Mouse (Mus musculus) stomach, embryonic 14.5 days (tissue): ENCODE measurements around the gene Ctsr. TPM values are rescaled to one million over a fixed set of nuclear protein-coding genes. Genes with fewer than 3 reads are reported as not detected.
"Not testable (repeated sequence)": the region's sequence is repeated elsewhere in the genome, so short reads cannot be mapped to it uniquely, and the experiment has no call there.

Source experiments
- ATAC-seq: fragments of 200-750 bp; cut with Nextera tagmentation; 2 replicates; pipeline ENCODE4 v1.8.0; 2017; ENCODE audit warnings: low read depth, moderate TSS enrichment; ENCODE audit not compliant: insufficient number of reproducible peaks, insufficient read depth, low FRiP score
- H3K27ac ChIP-seq: fragments of 300-500 bp; sonication (generic); 2 replicates; pipeline ENCODE4 v1.5.1; 2014; ENCODE audit warnings: mild to moderate bottlenecking, low read length, moderate library complexity, mixed read lengths
- H3K27me3 ChIP-seq: fragments of 300-500 bp; sonication (generic); 2 replicates; pipeline ENCODE4 v1.6.1; 2014; ENCODE audit warnings: low read length, control low read depth, mixed read lengths; ENCODE audit not compliant: control insufficient read depth, insufficient read depth
- H3K36me3 ChIP-seq: fragments of 300-500 bp; sonication (generic); 2 replicates; pipeline ENCODE4 v1.6.1; 2014; ENCODE audit warnings: mild to moderate bottlenecking, control low read depth, low read length, moderate library complexity, mixed read lengths; ENCODE audit not compliant: control insufficient read depth, insufficient read depth
- H3K4me1 ChIP-seq: fragments of 300-500 bp; sonication (generic); 2 replicates; pipeline ENCODE4 v1.6.1; 2014; ENCODE audit warnings: low read length, control low read depth, mixed read lengths; ENCODE audit not compliant: control insufficient read depth, insufficient read depth
- H3K4me2 ChIP-seq: fragments of 300-500 bp; sonication (generic); replicated peaks from 2 replicates; pipeline ENCODE4 v1.6.1; 2014; ENCODE audit warnings: low read depth, low read length, control low read depth
- H3K4me3 ChIP-seq: fragments of 300-500 bp; sonication (generic); 2 replicates; pipeline ENCODE4 v1.5.1; 2014; ENCODE audit warnings: low read depth, low read length, control low read depth
- H3K9ac ChIP-seq: fragments of 300-500 bp; sonication (generic); replicated peaks from 2 replicates; pipeline ENCODE4 v1.6.1; 2014; ENCODE audit warnings: low read depth, mild to moderate bottlenecking, control low read depth, low read length, moderate library complexity, mixed read lengths
- H3K9me3 ChIP-seq: fragments of 300-500 bp; sonication (generic); 2 replicates; pipeline ENCODE4 v1.6.1; 2016; ENCODE audit warnings: low read depth, low read length, control low read depth; ENCODE audit not compliant: control insufficient read depth
- WGBS: fragments of 180-500 bp; shearing (Covaris S2); extraction: QIAGEN DNeasy Blood & Tissue Kit; methylation state at CpG from one replicate; pipeline ENCODE4 v1.1.7; 2014; 5-methylcytosine and 5-hydroxymethylcytosine counted together
- polyA plus RNA-seq: library from polyadenylated mRNA; unstranded; fragments of >200 nt; fragmentation: Nextera tagmentation; extraction: Ambion mirVana; gene quantifications from 2 replicates; pipeline ENCODE4 v1.2.1, GENCODE M21; 2014

Gene Ctsr
- not detected in 2 replicates for polyA plus RNA-seq

GRCm38 (mm10) chr13:61164156-61164555 lies at the start of gene Ctsr:
TSS of gene Ctsr (minus strand) at chr13:61164256.
- Histone ChIP-seq H3K27ac (no peak within 1 kb of the TSS), H3K4me1 (no peaks in the 10 kb centered on the region), H3K27me3 (no peaks in the 10 kb centered on the region), H3K4me3 (no peak within 1 kb of the TSS), H3K4me2 (no peak within 1 kb of the TSS), H3K36me3 (no peaks in the 10 kb centered on the region), H3K9ac (no peak within 1 kb of the TSS), H3K9me3 (no peaks in the 10 kb centered on the region; the same call in 1 of the 2 replicates)
- 77% methylated on average over 1 of the region's 1 CpGs for WGBS
- ATAC-seq: no peak

DNA sequence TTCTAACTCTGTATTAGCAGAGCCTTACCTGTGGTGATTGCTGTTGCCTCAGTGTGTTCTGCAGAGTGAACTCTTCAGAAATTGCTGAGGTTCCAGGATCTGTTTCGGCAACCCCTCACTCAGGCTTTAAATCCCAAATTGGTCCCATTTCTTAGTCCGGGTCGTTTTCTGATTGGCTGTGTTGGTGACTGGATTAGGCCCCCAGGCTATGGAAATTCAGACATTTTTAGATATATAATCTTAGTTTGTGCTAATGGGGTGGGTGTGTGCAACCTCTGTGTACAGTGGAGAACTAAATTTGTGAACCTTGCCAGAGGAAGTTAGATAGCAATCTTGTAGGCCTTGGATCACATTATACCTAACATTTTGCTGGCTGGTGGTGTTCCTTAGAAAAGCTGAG lies 39.3 kb upstream of the Ctsr start, which contains the start of gene Cts6:
Cts6 (minus strand) TSS at position 101 of the 400 bp plus-strand sequence.
- no peak within 1 kb of the TSS for H3K4me2 ChIP-seq
- no peak within 1 kb of the TSS for H3K9ac ChIP-seq
- no peaks in the 10 kb centered on the region for H3K36me3 ChIP-seq
- H3K4me1 ChIP-seq: no peaks in the 10 kb centered on the region
- no peaks in the 10 kb centered on the region for H3K27me3 ChIP-seq
- 88% methylated on average over 3 of the region's 3 CpGs for WGBS
- H3K27ac ChIP-seq: no peak within 1 kb of the TSS
- no peaks in the 10 kb centered on the region; the same call in 1 of the 2 replicates for H3K9me3 ChIP-seq
- no peak for ATAC-seq
- H3K4me3 ChIP-seq: no peak within 1 kb of the TSS

- H3K4me3 ChIP-seq, H3K9me3 ChIP-seq, H3K4me1 ChIP-seq, ATAC-seq, H3K9ac ChIP-seq, H3K27me3 ChIP-seq, H3K4me2 ChIP-seq, H3K36me3 ChIP-seq, H3K27ac ChIP-seq: not testable (repeated sequence)
- WGBS: 75% methylated on average over 5 of the region's 5 CpGs
Measured at GRCm38 (mm10) chr13:61185151-61185933, 21.3 kb upstream of the Ctsr start.

DNA sequence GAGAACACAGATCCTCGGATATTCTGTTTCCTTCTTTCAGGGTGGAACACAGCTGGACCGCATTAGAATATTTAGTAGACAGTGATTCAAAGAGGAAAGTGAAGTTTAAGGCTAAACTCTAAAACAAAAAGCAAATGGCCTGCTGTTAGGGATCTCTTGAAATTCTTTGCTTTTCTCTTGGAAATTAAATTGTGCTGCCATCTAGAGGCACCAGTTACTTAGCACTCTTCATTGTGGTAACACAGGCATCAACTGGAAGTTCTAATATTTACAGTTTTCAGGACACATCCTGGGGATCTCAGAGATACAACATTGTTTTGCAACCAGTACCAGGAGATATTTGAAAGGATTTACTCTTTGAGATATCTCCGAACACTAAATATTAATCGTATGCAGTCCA lies 566 bp upstream of the Ctsr start:
- no peak overlapping the region for H3K4me2 ChIP-seq
- WGBS: 79% methylated on average over 4 of the region's 4 CpGs
- no peak for ATAC-seq

More for the DNA sequence above, 566 bp upstream of the Ctsr start:
- H3K36me3 ChIP-seq: no peaks in the 10 kb centered on the region
- no peaks in the 10 kb centered on the region for H3K4me1 ChIP-seq
- no peak overlapping the region for H3K4me3 ChIP-seq
- H3K9me3 ChIP-seq: no peaks in the 10 kb centered on the region; the same call in 1 of the 2 replicates
- no peak overlapping the region for H3K9ac ChIP-seq
- no peaks in the 10 kb centered on the region for H3K27me3 ChIP-seq
- no peak overlapping the region for H3K27ac ChIP-seq

Other genes with a start within 250 kb of the Ctsr start
- not detected in 2 replicates for gene Gm49393, start 228.7 kb downstream of the Ctsr start, polyA plus RNA-seq
- gene Gm49391, start 227.7 kb downstream of the Ctsr start, polyA plus RNA-seq: 1.2 and 1.6 TPM in 2 replicates
- 25.5 and 28.8 TPM in 2 replicates for gene Ctla2a, start 227.6 kb downstream of the Ctsr start, polyA plus RNA-seq
- not detected in 2 replicates for gene Tpbpa, start 222.3 kb downstream of the Ctsr start, polyA plus RNA-seq
- gene Ctsj, start 158.3 kb downstream of the Ctsr start, polyA plus RNA-seq: not detected in 2 replicates
- not detected in 2 replicates for gene Ctsq, start 123.6 kb downstream of the Ctsr start, polyA plus RNA-seq
- not detected in 2 replicates for gene Cts6, start 39.2 kb upstream of the Ctsr start, polyA plus RNA-seq
- gene Cts8, start 91.1 kb upstream of the Ctsr start, polyA plus RNA-seq: not detected in 2 replicates
- gene Gm49398, start 124.6 kb upstream of the Ctsr start, polyA plus RNA-seq: not detected in 2 replicates
- gene Cts7, start 193.9 kb upstream of the Ctsr start, polyA plus RNA-seq: not detected in 2 replicates